Mouse (Mus musculus): ENCODE measurements around the gene Tmcc3.

Gene Tmcc3

GRCm38 (mm10) chr10:94360664-94361063 lies 48.9 kb downstream of the Tmcc3 start:
- DNase-seq (ENCODE audit: low read depth, low spot score): no peak

DNA sequence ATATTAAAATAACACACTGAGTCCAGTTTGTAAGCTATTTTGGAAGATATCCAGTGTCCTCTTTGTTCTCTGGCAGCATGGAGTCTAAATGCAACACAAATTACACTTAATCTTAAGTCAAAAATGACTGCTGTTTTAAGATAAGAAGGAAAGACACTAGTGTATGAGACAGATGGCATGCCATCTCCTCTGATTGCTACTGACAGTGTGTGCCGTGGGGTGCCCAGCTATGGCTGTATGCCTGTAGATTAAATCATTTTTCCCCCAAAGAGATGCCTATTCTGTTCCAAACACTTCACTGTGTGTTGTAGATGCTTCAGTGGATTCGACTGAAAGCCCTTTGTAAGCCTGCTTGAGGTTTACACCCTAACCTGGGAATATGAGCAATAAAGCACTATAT lies 59.5 kb downstream of the Tmcc3 start:
- DNase-seq (ENCODE audit: low read depth, low spot score): peak; percentile 49

DNA sequence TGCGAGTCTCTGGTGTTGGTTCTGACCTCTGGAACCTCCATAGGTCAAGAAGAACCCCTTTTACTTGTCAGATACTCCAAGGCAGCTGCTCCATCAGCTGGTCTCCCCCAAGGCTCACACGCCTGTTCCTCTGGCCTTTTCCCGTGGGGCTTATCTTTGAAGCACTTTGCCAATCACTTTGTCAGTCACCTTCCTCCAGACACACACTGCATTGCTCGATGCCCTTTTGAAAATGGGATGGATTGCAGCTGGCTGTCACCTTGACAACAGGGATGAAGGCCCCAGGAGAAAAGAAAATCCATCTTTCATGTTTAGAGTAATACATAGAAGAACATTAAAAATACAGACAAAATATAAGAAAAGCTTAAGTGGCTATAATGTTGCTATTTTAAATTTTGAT lies 65.2 kb downstream of the Tmcc3 start:
- DNase-seq (ENCODE audit: low read depth, low spot score): no peak

DNA sequence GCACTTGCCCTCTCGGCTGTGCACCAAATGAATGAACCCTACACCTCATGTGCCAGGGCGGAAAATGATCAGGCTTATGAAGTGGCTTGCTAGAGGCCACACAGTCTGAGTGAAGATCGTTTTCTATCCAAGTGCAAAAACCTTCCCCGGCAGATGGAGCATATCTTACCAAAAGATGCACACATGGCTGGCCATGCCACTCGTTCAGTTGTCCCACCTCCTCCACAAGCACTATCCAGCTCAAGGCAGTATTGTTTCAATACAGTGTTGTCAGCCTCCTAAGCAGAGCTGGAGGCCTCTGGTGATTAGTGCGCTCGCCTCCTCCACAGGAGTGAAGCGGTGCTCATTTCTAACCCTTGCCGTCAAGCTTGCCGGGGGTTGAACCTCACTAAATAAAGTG lies 66.1 kb downstream of the Tmcc3 start:
- peak; percentile 53 for DNase-seq (ENCODE audit: low read depth, low spot score)

DNA sequence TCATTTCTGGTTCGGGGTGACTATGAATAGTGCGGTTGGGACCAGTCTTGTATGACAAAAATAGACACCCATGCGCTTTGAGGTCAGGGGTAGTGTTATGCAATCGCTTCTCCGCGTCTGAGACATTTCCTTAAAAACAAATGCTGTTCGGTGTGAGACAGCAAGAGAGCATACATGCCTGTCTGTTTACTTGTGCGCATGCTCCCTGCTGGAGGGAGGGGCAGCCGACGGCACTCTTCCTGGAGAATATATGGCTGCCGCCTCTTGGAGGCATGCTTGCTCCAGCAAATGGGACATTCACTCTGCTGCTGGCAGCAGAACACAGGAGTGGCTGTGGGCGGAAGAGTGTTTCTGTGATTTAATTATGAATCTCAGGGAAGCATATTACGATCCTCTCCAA lies 66.6 kb downstream of the Tmcc3 start:
- peak; percentile 96 for DNase-seq (ENCODE audit: low read depth, low spot score)

GRCm38 (mm10) chr10:94380082-94380481 lies 68.3 kb downstream of the Tmcc3 start:
- DNase-seq (ENCODE audit: low read depth, low spot score): no peak

DNA sequence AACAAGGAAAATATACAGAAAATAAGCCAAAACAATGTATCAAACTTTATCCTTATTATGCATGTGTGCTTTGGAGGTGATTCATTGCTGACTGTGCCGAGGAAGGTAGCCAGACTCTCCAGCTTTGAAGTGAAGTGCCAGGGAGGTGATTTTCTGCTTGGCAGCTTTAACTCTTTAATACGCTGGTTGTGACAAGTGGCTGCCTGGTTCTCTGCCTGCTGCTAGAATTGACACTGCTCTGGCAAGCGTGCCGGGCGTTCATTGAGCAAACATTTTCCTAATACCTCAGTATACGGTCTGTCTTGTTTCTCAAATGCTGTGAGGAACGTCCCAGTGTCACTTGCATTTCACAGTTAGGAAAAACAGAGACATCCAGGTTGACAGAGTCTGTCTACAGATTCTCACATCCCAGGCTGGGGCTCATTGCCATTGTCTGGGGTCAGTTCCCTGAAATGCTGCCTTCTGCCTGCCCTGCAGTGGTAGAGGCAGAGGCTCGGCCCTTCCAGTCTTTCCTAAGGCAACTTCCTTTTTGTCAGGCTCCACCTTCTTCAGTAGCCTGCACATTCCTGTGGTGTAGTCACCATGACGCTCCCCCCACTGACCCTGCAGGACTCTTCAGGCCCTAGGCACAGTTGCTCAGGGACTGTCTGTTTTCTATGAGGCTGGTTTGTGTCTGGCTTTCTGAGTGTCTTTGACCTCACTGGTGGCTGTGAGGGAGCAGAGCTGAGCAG lies 69.1 kb downstream of the Tmcc3 start:
- DNase-seq (ENCODE audit: low read depth, low spot score): peak; percentile 42

- no peak for DNase-seq (ENCODE audit: low read depth, low spot score)
Measured at GRCm38 (mm10) chr10:94381393-94381740, 69.6 kb downstream of the Tmcc3 start.

GRCm38 (mm10) chr10:94382618-94383017 lies 70.9 kb downstream of the Tmcc3 start:
- DNase-seq (ENCODE audit: low read depth, low spot score): no peak

GRCm38 (mm10) chr10:94383565-94383964 lies 71.8 kb downstream of the Tmcc3 start:
- no peak for DNase-seq (ENCODE audit: low read depth, low spot score)

DNA sequence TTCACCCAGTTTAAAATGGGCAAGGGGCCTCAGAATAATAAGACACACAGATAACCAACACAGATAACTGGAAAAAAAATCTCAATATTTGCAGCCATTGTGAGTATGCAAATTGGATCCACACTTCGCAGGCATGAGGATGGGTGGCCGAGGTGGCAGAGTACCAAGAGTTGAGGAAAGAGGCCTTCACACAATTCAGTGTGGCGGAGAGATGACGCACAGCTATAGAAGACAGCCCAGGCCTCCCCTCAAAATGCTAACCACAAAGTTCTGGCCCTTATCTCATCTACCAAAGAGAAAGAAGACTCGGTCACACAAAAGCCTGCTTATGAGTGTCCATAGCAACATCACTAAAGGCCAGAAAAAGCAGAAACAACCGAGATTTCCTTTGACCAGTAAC lies 77.5 kb downstream of the Tmcc3 start:
- DNase-seq (ENCODE audit: low read depth, low spot score): no peak

DNA sequence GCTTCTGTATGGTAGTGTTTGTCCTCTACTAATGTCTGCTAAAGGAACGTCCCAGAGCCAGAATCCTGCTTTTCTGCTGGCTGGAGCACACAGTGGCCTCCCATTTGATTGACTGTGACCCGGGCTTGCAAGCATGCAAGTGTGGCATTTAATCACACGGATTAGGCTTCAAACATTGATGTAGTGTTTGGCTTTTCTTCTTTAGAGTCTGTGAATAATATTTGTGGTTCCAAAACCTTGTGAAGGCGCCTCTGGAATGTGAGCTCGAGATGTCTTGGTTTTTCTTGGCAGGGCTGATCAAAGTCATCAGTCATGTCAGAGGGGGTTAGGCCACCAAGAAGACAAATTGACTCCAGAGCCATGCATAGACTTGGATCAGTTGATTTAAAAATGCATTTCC lies 79.3 kb downstream of the Tmcc3 start:
- DNase-seq (ENCODE audit: low read depth, low spot score): no peak

- DNase-seq (ENCODE audit: low read depth, low spot score): no peak
Measured at GRCm38 (mm10) chr10:94394286-94394685, 82.5 kb downstream of the Tmcc3 start.

GRCm38 (mm10) chr10:94397833-94398596 lies 86.3 kb downstream of the Tmcc3 start:
- DNase-seq (ENCODE audit: low read depth, low spot score): peak; percentile 43

- no peak for DNase-seq (ENCODE audit: low read depth, low spot score)
Measured at GRCm38 (mm10) chr10:94400895-94401294, 89.1 kb downstream of the Tmcc3 start.

DNA sequence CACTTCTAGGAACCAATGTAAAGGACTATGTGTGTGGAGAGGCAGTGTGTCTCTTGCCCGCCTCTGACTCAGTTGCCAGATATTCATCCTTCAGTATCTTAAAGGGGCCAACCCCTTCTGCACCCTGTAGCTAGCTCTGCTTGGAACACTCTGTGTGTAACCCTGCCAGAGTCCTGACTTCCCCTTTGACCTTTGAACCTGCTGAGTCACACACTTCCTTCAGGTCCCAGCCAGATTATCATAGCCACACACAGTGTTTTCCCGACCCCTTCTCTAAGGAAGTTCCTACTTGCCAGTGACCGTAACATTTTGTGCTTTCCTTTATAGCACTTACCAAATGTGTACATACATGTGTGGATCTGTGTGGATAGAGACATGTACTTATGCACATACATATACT lies 93.7 kb downstream of the Tmcc3 start:
- no peak for DNase-seq (ENCODE audit: low read depth, low spot score)

GRCm38 (mm10) chr10:94406821-94407220 lies 95.1 kb downstream of the Tmcc3 start:
- DNase-seq (ENCODE audit: low read depth, low spot score): no peak

DNA sequence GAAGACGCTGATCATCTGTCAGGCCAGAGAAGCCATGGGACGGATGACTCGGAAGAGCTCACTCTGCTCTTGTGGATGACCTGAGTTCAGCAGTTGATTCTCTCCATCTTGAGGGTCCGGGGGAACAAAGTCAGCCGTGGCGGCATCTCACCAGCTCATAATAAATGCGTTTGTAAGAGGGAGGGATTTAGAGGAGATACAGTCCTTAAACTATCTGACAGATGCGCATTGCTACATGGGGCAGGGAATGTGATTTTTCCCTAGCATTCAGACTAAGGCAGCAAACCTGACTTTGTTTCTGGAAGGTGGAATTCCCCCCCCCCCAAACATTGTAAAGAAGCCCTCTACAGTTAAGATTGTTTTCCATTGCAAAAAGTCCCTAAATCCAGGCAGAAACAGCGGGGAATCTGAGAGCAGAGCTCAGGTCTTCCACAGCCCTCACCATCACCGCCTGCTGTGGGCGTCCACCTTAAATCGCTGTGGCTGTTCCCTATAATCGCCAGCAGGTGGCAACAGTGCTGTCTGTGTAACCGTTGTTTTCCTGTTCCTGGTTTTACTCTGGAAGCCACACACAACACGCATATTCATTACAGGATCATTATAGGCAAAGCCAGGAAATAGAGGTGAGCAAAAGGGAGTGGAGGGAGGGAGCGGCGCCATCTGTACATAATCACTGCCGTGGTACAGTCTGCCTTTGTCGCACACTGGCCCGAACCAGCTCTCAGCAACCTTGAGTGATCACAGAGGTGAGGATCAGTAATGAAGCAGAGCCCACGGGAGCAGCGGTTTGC lies 96.8 kb downstream of the Tmcc3 start:
- DNase-seq (ENCODE audit: low read depth, low spot score): peak; percentile 93

DNA sequence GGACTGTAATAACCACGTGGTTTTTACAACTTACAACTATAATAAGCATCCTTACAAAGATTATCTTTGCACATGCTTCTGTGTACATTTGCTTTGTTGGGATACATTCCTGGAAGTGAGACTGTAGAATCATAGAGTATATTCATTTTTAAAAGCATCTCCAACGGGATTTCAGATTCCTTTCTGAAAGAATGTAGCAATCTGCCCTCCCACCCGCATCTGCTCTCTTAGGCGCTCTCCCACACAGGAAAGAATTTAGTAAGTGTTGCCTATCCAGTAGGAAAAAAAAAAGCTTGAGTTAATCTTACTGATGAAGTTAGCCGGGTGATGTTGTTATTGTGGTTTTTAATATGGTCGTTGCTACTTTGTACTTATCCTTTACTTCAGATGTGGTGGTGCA lies 97.9 kb downstream of the Tmcc3 start:
- peak; percentile 85 for DNase-seq (ENCODE audit: low read depth, low spot score)

GRCm38 (mm10) chr10:94411594-94411993 lies 99.8 kb downstream of the Tmcc3 start:
- DNase-seq (ENCODE audit: low read depth, low spot score): no peak

DNA sequence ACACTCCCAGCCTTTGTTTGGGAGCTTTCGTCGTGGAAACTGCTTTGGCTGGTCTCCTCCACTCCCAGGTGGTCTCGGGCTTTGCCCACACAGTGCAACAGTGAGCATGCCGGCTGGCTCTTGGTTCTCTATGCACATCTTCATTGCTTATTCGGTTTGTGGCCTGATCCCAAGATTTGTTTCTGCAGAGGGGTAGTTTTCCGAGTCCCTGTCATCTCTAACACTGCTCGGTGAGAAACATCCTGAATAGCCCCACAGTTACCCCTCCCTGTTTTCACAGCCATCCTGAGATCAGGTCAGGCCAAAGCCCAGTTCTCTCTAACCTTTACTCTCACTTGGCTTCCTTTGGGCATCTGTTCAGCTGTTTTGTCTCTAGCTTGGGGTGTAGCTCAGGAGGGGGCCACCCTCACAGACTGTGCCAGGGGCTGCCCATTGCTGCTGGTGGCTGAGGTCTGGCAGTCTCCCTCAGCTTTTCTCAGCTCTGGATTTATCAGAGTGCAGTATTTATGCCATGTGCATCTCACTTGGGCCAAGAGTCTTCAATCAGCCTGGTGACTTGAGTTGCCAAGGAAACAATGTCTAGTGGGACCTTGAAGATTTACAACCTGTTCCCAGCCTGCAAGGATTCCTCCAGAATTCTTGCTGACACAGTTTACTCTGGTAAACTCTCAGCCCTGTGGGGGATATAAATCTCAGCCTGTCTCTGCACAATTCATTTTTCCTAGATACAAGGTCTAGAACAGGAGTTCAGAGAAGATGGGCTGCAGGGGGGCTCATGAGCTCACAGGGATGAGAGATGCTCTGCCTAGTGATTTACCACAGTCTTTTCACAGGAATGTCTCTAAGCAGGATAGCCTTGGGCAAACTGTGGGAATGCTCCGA lies 102.3 kb downstream of the Tmcc3 start:
- DNase-seq (ENCODE audit: low read depth, low spot score): peak; percentile 48
